Mouse (Mus musculus) left cerebral cortex, adult 9 months (tissue): ENCODE measurements at regions not wholly inside any gene's neighbourhood (a gene's known extent, or its start where the extent isn't known, plus 50 kb on each side); places are given as distances from the start of the nearest gene placed in this dataset.
A peak's percentile ranks its signal among the peaks of the same experiment; 100 is the strongest.

Source experiments
- DNase-seq, 2 experiments: peaks; one replicate each; pipeline ENCODE4 v3.0.0; 2022; ENCODE audit warnings: low spot score in 2 of 2

DNA sequence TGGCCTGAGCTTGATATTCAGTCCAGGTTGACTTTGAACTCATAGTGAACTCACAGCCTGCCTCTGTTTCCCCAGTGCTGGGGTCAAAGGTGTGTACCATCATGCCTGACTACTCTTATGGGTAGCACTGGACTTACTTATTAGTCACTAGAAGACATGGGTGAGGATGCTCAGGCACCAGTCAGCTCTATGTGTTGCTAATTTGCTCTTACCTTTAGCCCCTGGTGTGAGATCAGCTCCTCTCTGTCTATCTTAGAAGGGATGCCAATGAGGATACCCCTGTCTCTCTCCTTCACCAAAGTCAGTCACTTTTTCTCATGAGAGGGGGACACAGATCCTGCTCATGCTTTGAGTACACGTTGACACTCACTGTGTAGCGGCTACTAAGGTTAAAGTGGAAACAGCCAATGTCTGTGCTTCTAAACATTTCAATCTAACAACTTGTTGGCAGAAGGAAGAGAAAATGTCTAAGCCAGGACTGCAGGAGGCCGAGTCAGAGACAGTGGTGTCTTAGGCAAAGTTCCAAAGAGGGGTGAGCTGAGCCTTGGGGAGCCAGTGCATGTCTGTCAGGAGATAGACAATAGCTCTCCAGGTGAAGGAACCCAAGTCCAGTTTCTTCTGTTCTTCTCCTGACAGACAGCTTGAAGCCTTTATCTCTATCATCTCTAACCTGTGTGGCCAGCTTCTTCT is 78.2 kb upstream of the Mkln1 start:
- no peak for DNase-seq

DNA sequence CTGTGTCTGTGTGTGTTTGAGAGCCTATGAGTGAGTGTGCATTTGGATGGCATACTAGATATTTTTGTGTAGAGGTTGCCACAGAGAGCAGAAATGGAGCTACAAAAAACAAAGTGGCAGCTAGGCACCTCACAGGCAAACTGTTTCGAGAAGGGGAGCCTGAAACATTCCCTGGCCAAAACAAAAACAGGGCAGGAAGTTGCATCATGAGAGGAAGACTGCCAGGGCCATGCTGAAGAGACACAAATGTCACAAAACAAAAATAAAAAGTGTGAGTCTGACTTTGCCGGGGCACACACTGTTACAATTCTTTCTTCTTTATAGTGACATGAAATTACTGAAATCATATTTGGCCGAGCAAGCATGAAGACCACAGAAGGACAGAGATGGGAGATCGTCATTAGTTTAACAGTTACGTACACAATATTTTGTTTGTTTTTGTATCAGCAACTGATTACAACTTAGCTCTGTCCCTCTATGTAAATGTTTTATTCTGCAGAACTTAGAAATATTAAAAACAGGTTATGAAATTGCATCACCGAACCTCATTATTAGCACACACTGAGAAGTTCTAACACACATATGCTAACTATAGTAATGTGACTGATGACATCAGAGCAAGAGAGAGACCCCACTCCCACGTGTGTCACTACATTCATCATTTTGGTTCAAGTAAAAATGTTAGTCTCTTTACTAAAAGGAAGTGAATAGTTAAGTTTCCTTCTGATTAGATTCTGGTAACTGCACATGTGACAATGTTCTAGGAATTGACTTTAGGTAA is 77.3 kb upstream of the Mkln1 start:
- no peak for DNase-seq

DNA sequence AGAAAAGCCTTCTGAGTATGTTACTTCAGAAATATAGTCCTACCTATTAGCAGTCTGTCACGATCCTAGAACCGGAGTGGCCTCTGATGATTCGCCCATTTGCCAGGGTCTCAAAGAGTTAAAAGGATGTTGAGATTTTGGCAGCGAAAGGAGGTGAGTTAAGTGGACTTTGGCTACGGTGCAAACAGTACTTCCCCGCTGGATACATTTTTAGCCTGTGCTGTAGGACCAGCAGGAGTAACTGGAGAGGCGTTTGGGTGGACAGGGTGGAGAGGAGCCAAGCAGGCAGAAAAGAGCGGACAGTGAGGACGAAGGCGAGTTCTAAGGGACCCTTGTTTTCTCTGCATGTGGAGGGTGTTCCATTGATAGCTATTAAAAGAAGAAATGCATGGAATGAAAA is 76.6 kb upstream of the Mkln1 start:
- DNase-seq: no peak

DNA sequence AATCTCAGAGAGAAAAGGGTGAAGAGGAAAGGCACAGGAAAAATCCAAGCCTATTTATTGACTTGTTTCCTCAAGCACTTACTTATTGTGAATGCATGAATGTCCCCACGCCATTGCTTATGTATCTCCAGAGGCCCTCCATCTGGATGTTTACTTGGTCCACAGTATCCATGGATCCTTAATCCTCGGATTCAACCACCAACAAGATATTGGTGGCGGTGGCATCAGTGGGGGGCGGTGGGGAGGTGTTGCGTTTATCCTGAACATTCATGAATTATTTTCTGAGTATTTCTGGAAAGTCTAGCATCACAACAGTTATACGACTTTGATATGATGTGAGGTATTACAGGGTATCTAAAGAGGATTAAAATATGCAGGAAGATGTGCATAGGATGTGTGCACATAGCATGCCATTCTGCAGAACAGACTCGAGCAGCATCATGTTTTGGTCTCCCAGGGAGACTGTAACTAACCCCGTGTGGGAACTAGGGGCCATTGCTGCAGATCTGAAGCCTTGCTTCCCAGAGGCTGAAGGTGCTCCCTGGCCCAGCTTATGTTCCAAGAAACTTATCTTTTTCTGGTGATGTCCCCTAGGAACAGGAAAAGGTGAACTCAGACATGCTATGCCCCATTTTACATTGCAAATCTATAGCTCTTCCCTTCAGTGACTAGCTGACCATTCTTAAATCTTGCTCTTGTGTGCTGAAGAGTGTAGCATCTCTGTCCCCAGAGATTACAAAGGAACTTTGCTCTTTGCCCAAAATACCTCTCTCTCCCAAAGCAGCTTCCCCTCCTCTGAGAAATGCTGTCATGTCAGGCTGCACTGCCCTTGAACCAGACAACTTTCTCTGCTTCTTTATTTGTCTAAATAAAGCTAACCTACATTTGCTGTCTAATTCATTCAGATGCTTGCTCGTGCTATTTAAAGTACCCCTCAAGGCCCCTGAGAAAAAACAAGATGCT is 75.0 kb upstream of the Mkln1 start:
- no peak for DNase-seq

DNA sequence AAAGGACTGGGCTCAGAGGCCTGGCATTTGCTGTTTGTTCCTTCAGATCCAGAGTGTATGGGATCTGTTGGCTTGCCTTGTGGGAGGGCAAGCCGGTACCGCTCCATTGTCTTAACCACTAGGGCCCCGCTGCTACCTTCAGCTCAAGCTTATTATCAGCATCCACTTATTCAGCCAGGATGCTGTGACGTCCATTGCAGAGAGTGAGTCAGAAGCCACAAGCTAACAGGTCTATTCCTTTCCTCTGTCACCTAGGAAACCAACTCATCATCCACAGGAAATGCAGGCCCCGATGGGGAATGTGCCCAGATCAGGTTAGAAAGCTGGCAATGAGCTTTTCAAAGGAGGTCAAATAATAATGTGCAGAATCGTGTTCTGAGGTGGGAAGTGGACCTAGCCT is 73.8 kb upstream of the Mkln1 start:
- DNase-seq: peak in 1 of 2 experiments; percentile 82

DNA sequence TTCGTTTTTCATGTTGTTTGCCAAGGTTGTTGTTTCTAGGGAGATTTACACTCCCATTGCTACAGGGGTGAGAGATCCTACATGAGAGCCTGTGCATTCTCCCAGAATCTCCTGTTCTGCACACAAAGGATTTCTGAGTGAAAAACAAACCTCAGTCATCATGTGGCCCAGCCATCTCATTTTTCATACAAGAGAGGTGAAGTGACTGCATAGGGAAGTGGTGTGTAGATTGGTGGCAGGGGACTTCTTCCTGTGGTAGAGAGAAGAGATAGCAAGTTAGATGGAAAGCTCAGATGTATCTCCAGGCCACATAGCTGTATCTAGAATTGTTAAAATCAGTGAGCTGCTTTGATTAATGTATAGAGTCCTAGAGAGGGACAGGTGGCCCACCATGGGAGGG is 72.9 kb upstream of the Mkln1 start:
- no peak for DNase-seq

DNA sequence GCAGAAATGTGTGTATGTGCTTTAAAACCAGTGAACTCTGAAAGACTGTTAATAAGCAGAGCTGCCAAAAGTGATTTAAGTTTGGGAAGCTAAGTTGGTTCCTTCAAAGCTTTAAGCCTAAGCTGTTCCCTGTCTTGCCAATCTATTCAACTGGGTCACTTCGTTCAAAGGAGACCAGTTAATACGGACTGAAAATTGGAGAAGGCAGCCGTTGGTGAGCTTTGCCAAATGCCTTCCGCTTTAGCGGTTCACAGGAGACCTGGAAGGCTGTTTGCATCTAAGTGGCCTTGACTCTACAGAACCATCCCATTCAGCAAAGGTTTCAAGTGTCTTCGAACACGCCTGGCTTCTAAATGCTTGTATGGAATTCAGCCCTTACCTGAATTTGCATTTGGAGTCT is 68.2 kb upstream of the Mkln1 start:
- DNase-seq: no peak

DNA sequence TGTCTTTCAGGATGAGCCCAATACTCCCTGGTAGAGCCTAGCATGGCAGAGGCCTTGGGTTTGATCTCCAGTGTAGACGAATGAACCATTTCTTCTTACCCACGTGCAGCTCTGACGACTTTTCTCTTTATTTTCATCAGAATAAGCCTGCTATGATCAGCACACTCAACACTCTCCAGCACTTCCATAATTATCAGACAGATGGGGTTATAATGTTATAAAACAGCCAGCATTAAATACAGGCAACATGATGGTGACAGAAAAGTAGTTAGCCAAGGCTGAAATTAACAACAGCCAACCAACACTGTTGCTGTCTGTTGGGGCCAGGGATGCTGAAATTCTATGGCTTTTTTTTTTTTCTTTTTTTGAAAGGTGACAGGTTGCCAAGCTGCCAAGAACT is 67.7 kb upstream of the Mkln1 start:
- DNase-seq: no peak

DNA sequence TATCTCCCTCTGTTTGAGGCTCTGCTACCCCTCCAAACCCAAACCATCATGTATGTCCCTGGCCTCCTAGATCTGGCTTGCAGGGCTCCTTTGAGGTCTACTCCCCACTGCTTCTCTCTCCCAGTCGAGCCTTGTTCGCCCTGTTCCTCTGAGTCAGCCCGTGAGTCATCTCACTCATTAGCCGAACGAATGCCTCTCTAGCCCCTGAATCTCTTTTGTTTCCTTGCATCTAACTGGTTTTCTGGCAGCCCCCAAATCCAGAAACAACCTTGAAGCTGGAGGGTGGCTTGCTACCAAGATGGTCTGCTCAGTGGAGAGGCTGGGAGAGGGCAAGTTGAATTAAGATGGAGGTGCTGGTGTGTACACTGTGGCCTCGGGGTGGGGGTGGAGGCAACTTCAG is 66.3 kb upstream of the Mkln1 start:
- DNase-seq: no peak

DNA sequence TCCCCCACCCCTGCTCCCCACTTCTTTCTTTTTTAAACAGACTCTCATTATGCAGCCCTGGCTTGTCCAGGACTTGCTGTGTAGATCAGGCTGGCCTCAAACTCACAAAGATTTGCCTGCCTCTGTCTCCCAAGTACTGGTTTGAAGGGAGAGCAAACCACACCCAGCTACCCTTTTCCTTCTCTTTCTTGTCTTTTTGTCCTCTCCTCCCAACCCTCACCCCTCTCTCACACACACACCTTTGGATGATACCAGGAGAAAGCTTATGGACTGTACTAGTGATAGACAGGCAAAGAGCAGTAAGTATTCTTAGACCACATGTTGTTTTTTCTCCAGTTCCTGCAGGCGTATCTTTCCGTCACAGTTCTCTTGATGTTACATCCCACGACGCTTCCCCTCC is 65.8 kb upstream of the Mkln1 start:
- no peak for DNase-seq

DNA sequence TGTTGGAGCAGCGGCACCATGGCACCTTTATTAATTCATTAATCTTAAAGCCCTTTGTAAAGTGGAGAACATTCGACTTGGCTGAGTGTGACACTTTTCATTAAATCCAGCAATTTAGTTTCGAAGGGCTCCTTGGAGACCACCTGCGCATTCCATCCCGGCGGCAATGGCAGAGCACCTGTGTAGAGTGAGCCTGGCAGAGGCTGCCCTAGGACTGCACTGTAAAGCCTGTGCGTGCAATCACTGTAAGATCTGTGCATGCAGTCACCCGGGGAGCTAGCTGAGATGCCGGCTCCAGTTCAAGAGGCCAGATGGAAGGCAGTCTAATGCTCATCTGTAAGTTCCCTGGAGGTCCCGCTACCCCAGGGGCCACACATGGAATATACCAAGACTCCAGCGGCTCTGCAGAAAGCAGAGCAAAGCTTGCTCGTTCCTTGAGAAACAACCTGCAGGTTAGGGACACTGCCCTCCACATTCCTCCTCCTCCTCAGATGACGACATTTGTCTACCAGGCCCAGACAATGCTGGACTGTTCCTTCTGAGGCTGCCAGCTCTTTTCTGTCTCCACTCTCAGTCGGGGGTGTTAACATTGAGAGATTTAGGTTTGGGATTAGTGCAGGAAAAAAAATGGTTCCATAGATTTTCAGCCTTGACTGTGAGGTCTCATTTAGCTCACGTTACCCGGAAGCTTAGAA is 65.2 kb upstream of the Mkln1 start:
- no peak for DNase-seq

DNA sequence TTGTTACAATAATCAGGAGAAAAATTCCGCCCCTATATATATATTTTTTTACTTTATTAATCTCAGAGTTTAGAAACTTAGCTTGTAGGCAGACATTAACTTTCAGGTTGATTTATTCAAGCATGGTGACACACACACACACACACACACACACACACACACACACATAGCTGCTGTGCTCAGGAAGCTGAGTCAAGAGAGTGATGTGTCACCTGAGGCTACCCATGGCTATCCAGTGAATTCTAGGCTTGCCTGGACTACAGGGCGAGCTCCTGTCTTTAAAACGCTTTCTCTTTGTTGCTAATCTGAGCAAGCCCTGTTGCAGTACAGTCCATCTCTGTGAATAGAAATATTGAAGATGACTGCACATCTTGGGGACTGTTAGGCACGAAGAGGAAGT is 64.4 kb upstream of the Mkln1 start:
- DNase-seq: no peak

DNA sequence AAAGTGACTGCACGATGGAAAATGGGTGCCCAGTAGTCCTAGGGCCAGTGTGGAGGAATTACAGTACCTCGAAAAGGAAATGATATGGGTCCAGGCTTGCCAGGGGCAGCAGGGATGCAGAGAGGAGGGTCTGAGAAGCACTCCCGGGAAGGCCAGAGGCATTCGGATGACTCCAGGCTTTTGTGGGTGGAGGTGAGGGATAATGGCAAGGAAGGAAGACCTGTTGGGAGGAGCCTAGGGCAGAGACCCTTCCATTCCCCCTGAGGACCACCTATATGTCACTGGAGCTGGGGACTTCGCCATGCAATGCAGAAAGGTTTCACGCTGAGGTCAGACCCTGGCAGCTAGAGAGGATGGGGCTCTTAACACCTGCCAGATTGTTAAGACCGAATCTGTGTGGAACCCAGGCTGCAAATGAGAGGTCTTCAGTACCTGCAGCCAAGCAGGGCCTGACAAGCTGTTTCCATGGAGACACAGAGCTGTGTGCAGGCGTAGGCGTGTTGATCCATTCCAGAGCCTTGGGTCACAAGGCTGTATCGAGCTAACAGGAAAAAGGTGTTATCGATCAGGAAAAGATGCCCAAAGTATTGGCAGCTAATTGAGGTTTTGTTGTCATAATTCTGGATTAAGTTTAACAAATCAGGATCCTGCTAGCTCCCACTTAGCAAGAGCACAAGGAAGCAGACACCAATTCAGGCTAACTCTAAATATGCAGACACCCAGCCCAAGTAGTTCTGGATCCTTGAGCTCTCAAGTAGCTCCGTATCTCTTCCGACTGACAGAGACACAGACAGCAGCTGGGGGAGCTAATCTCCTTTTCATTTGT is 59.2 kb upstream of the Mkln1 start:
- DNase-seq: peak in 1 of 2 experiments; percentile 55

DNA sequence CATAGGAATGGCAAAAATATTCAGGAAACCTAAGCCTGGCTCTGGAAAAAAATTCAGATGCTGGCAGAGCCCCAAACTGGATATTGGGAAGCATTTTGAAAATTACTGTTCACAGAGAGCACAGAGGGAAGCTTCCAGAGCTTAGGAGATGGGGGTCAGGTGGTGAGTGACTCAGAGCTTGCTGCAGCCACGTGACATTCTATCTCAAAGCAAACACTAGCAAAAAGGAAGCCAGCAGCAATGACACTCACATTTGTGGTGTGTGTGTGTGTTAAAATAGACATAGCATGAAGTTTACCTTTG is 58.6 kb upstream of the Mkln1 start:
- no peak for DNase-seq

DNA sequence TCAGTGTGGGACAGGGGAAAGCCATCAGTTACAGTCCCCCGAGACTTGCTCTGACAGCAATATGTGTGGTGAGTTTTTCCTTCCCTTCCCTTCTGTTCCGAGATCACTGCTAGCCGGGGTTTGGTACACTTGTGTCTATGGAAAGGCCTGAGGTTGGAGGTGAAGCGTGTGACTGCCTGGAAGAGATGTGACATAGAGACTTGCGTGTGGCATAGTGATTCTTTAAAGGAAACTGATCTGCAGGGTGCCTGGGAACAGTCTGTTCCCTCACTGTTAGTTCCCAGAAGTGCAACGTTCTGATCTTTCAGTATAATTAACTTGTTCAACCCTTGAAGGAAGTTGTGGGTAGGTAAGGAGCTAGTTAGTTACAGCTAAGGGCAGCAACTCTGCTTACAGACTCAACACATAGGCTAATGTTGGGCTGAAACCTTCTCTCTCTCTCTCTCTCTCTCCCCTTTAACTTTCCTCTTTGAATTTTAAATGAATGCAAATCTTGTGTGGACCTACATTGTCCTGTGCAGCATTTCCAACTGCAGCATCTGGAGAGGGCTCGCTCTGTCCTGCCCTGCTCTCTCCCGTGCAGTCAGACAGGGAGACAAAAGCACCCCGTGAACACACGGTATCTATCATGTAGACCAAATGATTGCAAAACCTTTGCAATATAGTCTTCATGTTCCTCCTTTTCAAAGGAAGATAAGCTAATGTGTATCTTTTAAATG is 53.0 kb upstream of the Mkln1 start:
- no peak for DNase-seq

DNA sequence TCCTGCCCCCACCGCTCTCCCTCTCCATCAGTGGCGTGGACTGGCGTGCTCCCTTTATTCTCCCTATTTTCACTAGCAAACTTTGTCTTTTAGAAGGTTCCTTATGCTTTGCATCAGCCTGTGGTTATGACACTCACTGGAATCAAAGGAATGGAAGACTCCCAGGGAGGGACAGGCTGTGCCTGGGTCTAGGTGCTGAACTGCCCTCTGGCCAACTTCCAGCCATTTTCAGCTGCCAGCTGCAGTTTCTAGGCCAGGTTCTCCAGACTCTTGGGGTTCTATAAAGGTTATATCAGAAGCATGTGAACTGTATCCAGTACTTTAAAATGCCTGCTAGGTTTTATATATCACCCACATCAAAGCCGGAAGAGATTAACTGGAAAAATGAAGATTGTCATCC is 50.2 kb upstream of the Mkln1 start:
- DNase-seq: no peak
